ENCODE assay signal across 10 mouse cellular contexts in genomic region chr2:26500027-26500598, GRCm38 (mm10). TPM values are rescaled to one million over a fixed set of nuclear protein-coding genes. Genes with fewer than 3 reads are reported as not detected.
DNase-seq lines count a peak whose midpoint lies in the region; ATAC-seq and TF ChIP-seq lines count a peak whose summit lies in the region.
"Had no signal": no experiment of that assay in that cellular context is flagged by ENCODE, and none has a peak within 500 bp of the region (broad histone marks: within the 10 kb centered on the region; RNA-seq: fewer than 3 reads in every experiment).

No protein-coding gene starts in this region.

- TF ChIP-seq CTCF in brain, embryonic 14.5 days (IDR thresholded peaks at IDR 0.05; ENCODE audit: borderline replicate concordance, extremely low read depth, insufficient read depth, insufficient read length) = no peak

- peak overlapping the region; percentile 65 for H3K27ac ChIP-seq in heart, embryonic 10.5 days
- peak overlapping the region; percentile 93 for H3K27ac ChIP-seq in hindbrain, embryonic 12.5 days
- peak overlapping the region; percentile 62 for H3K27ac ChIP-seq in limb, embryonic 15.5 days

- H3K36me3 ChIP-seq in heart, embryonic 10.5 days = no peaks in the 10 kb centered on the region
- H3K36me3 ChIP-seq in hindbrain, embryonic 12.5 days = no peaks in the 10 kb centered on the region
- peaks cover 3% of the 10 kb centered on the region for H3K36me3 ChIP-seq in limb, embryonic 15.5 days

- H3K4me1 ChIP-seq in heart, embryonic 10.5 days = peaks cover 69% of the 10 kb centered on the region
- H3K4me1 ChIP-seq in hindbrain, embryonic 12.5 days = peaks cover 96% of the 10 kb centered on the region
- H3K4me1 ChIP-seq in limb, embryonic 15.5 days = peaks cover 97% of the 10 kb centered on the region

- peak overlapping the region; percentile 31 for H3K4me3 ChIP-seq in heart, embryonic 10.5 days
- H3K4me3 ChIP-seq in hindbrain, embryonic 12.5 days = peak overlapping the region; percentile 12; the same call in 1 of the 2 replicates
- peak overlapping the region; percentile 90; the same call in 1 of the 2 replicates for H3K4me3 ChIP-seq in limb, embryonic 15.5 days
- H3K4me3 ChIP-seq: erythroblast, embryonic 14.5 days; megakaryocyte, embryonic 14.5 days had no signal

- peaks cover 45% of the 10 kb centered on the region for H3K27me3 ChIP-seq in heart, embryonic 10.5 days (ENCODE audit: insufficient read depth, poor library complexity, severe bottlenecking)
- peaks cover 13% of the 10 kb centered on the region for H3K27me3 ChIP-seq in hindbrain, embryonic 12.5 days
- H3K27me3 ChIP-seq in limb, embryonic 15.5 days = no peaks in the 10 kb centered on the region

- DNase-seq in heart, embryonic 10.5 days (ENCODE audit: low spot score) = no peak
- no peak for DNase-seq in heart, postnatal 4 days
- peak; percentile 92 for DNase-seq in brain, embryonic 14.5 days (ENCODE audit: low read depth)
- DNase-seq in testis, postnatal 14 days (ENCODE audit: low spot score) = peak; percentile 71

- no peak for TF ChIP-seq POLR2A in brain, embryonic 14.5 days (IDR thresholded peaks at IDR 0.05; ENCODE audit: borderline replicate concordance, extremely low read depth, insufficient read depth, insufficient read length, poor library complexity, severe bottlenecking)

- no peaks in the 10 kb centered on the region for H3K9me3 ChIP-seq in heart, embryonic 10.5 days
- no peaks in the 10 kb centered on the region for H3K9me3 ChIP-seq in hindbrain, embryonic 12.5 days (replicated peaks)
- no peaks in the 10 kb centered on the region for H3K9me3 ChIP-seq in limb, embryonic 15.5 days
- H3K9me3 ChIP-seq: megakaryocyte, embryonic 14.5 days had no signal

- H3K4me2 ChIP-seq in hindbrain, embryonic 12.5 days (replicated peaks) = peak overlapping the region; percentile 71
- H3K4me2 ChIP-seq in limb, embryonic 15.5 days = peak overlapping the region; percentile 91

- 68% methylated on average over 4 of the region's 4 CpGs for WGBS in heart, embryonic 10.5 days
- 47% methylated on average over 4 of the region's 4 CpGs for WGBS in hindbrain, embryonic 12.5 days
- 60% methylated on average over 4 of the region's 4 CpGs for WGBS in limb, embryonic 15.5 days

- ATAC-seq in hindbrain, embryonic 12.5 days (ENCODE audit: low FRiP score) = no peak
- ATAC-seq in limb, embryonic 15.5 days (ENCODE audit: insufficient number of reproducible peaks, low FRiP score, low TSS enrichment, low read depth) = no peak
- ATAC-seq in inflammation-experienced regulatory T-cells, adult 6 months = no peak
- no peak for ATAC-seq in cerebellum, adult (ENCODE audit: insufficient number of reproducible peaks, low FRiP score, low TSS enrichment)

- H3K9ac ChIP-seq in hindbrain, embryonic 12.5 days = peak overlapping the region; percentile 39
- no peak overlapping the region for H3K9ac ChIP-seq in limb, embryonic 15.5 days

RNA-seq across cellular contexts. Expression of gene Notch1, which starts 16.4 kb away (rescaled TPM):
- polyA plus RNA-seq in heart, embryonic 10.5 days (2016; fragmentation: Nextera tagmentation; extraction: Ambion mirVana) = 13.2 and 16.6 TPM in 2 replicates
- total RNA-seq in heart, postnatal 4 days (2021) = 10 to 100 TPM; 55.3 to 62.3 TPM
- 30.5 and 42.4 TPM in 2 replicates for polyA plus RNA-seq in brain, embryonic 14.5 days (2012; rRNA removed)
- 38.0 and 41.0 TPM in 2 replicates for polyA plus RNA-seq in hindbrain, embryonic 12.5 days (2016; fragmentation: Nextera tagmentation; extraction: Ambion mirVana)
- 23.1 and 24.3 TPM in 2 replicates for polyA plus RNA-seq in limb, embryonic 15.5 days (2015; fragmentation: Nextera tagmentation; extraction: Ambion mirVana)
- polyA plus RNA-seq in inflammation-experienced regulatory T-cells, adult 6 months (2017; shearing (Covaris generic)) = 10 to 100 TPM; 24.9 to 41.2 (median 27.0) TPM

RNA-seq across cellular contexts. Expression of gene Sec16a, which starts 55.1 kb away (rescaled TPM):
- 24.7 and 26.4 TPM in 2 replicates for polyA plus RNA-seq in heart, embryonic 10.5 days (2016; fragmentation: Nextera tagmentation; extraction: Ambion mirVana)
- 10 to 100 TPM; 37.0 to 39.0 TPM for total RNA-seq in heart, postnatal 4 days (2021)
- polyA plus RNA-seq in brain, embryonic 14.5 days (2012; rRNA removed) = 50.0 and 60.0 TPM in 2 replicates
- 32.3 and 35.3 TPM in 2 replicates for polyA plus RNA-seq in hindbrain, embryonic 12.5 days (2016; fragmentation: Nextera tagmentation; extraction: Ambion mirVana)
- 26.2 and 30.5 TPM in 2 replicates for polyA plus RNA-seq in limb, embryonic 15.5 days (2015; fragmentation: Nextera tagmentation; extraction: Ambion mirVana)
- polyA plus RNA-seq in inflammation-experienced regulatory T-cells, adult 6 months (2017; shearing (Covaris generic)) = 10 to 100 TPM; 18.4 to 28.4 (median 24.2) TPM

Comparison
In these comparisons a context has a peak if more than half of its experiments do, and no peak if none do; other contexts are left out.
1. DNase-seq: peak in brain, embryonic 14.5 days (single experiment) and testis, postnatal 14 days (single experiment); none in heart, embryonic 10.5 days (single experiment) and heart, postnatal 4 days (single experiment).
2. H3K4me3 ChIP-seq: peak in every context shown above with its lines; median percentile 90 in limb, embryonic 15.5 days; 31 in heart, embryonic 10.5 days; 12 in hindbrain, embryonic 12.5 days.
3. Peak in every context shown above with its lines, with median percentiles within 50 percentile points of each other: H3K27ac ChIP-seq.